Mouse (Mus musculus): ENCODE measurements around the gene Rbpj. TPM values are rescaled to one million over a fixed set of nuclear protein-coding genes. Genes with fewer than 3 reads are reported as not detected.

Rbpj gene
- polyA plus RNA-seq, 1 experiment from 2014 or later, result 49.4 TPM

DNA sequence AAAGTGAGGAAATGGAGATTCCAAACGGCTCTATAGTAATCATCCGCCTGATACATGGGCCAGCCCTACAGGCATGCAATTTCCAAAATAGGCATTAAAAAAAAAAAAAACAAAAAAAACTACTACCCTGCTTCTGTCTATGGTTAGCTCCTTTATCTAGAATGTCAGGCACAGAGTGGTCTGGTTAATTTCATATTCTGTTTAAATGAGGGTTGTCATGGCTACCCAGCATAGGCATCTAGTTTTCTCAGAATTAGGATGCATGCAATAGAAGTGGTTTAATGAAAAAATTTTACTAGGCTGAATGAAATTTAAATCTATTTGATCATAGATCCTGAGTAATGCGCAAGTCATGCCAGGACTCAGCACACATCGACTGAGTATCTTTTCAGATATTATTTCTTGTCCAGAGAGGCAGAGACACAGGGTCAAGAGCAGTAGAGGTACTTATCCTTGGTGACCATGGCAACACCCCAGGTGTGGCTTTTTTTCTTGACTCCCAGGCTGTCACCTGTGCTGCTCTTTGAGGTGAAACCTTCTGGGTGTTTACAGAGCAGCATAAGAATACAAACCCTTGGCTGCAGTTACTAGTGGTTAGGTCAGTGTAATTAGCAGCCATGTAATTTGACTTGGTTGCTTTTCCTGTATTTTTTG lies 49.1 kb downstream of the Rbpj start:
- DNase-seq (ENCODE audit: low spot score) (no peak), ATAC-seq (no peak)
- H3K36me3 ChIP-seq (ENCODE audit: control insufficient read depth, insufficient read depth, low read length), result no peaks in the 10 kb centered on the region
- H3K4me3 ChIP-seq (ENCODE audit: low read depth, low read length), result no peak overlapping the region
- no peak overlapping the region for H3K9ac ChIP-seq (ENCODE audit: low read length)
- peaks cover 5% of the 10 kb centered on the region; the same call in 1 of the 2 replicates for H3K4me1 ChIP-seq (ENCODE audit: control insufficient read depth, insufficient read depth, low read length)
- H3K27ac ChIP-seq (ENCODE audit: low read depth, low read length), result no peak overlapping the region
- 73% methylated on average over 4 of the region's 4 CpGs for WGBS
- H3K4me2 ChIP-seq (ENCODE audit: low read length), result no peak overlapping the region
- H3K9me3 ChIP-seq (replicated peaks; ENCODE audit: control insufficient read depth, low read length), result no peaks in the 10 kb centered on the region
- H3K27me3 ChIP-seq (replicated peaks; ENCODE audit: control insufficient read depth, insufficient read depth, low read length), result no peaks in the 10 kb centered on the region

DNA sequence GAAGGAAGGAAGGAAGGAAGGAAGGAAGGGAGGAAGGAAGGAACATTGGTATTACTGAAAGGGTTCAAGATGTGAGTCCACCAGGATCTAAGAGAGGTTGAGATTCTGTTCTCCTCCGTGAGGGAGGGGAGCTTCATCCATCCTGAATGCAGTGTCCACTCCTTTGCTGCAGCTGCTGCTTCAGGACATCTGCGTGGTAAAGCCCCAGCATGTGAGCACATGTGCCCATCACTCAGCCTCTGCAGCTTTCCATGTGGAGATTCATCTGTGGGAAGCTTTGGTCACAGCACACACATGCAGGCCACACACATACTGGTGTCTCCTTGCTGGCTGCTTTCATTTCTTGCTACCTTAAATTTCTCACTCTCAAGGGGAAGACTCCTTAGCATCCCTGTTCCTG lies 50.5 kb downstream of the Rbpj start:
- H3K4me1 ChIP-seq (ENCODE audit: control insufficient read depth, insufficient read depth, low read length), result peaks cover 8% of the 10 kb centered on the region
- H3K27me3 ChIP-seq (replicated peaks; ENCODE audit: control insufficient read depth, insufficient read depth, low read length), result no peaks in the 10 kb centered on the region
- H3K27ac ChIP-seq (ENCODE audit: low read depth, low read length), result no peak overlapping the region
- ATAC-seq (no peak), DNase-seq (ENCODE audit: low spot score) (no peak)
- no peak overlapping the region for H3K9ac ChIP-seq (ENCODE audit: low read length)
- no peak overlapping the region for H3K4me2 ChIP-seq (ENCODE audit: low read length)
- H3K36me3 ChIP-seq (ENCODE audit: control insufficient read depth, insufficient read depth, low read length), result no peaks in the 10 kb centered on the region
- no peak overlapping the region for H3K4me3 ChIP-seq (ENCODE audit: low read depth, low read length)
- 96% methylated on average over 2 of the region's 2 CpGs for WGBS
- no peaks in the 10 kb centered on the region for H3K9me3 ChIP-seq (replicated peaks; ENCODE audit: control insufficient read depth, low read length)

DNA sequence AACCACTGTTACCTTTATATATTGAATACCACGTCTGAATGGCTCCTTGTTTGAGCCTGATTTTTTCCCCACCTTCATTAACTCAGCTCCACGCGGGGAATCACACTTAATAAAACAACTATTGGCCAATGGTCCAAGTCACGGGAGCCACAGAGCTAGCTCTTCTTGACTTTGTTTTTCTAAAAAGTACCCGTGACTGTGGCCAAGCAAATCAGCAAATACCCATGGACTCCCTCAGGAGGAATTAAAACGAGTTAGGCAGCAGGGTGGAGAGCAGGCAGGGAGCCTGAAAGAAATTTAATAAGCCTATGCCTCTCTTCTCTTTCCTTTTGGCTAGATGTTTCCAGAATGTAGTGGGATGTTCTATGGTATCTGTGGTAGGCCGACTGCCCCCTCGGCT lies 51.9 kb downstream of the Rbpj start:
- WGBS, result 80% methylated on average over 8 of the region's 8 CpGs
- no peaks in the 10 kb centered on the region for H3K27me3 ChIP-seq (replicated peaks; ENCODE audit: control insufficient read depth, insufficient read depth, low read length)

GRCm38 (mm10) chr5:53519131-53519530 lies 53.2 kb downstream of the Rbpj start:
- no peak overlapping the region for H3K4me2 ChIP-seq (ENCODE audit: low read length)
- H3K27me3 ChIP-seq (replicated peaks; ENCODE audit: control insufficient read depth, insufficient read depth, low read length), result no peaks in the 10 kb centered on the region
- no peaks in the 10 kb centered on the region for H3K36me3 ChIP-seq (ENCODE audit: control insufficient read depth, insufficient read depth, low read length)
- no peak overlapping the region for H3K27ac ChIP-seq (ENCODE audit: low read depth, low read length)
- no peaks in the 10 kb centered on the region for H3K9me3 ChIP-seq (replicated peaks; ENCODE audit: control insufficient read depth, low read length)
- ATAC-seq (0 out of 2 replicates have a peak, but pooled peaks have one; percentile 49), DNase-seq (ENCODE audit: low spot score) (no peak)
- H3K9ac ChIP-seq (ENCODE audit: low read length), result no peak overlapping the region
- H3K4me3 ChIP-seq (ENCODE audit: low read depth, low read length), result no peak overlapping the region
- WGBS, result 11% methylated on average over 4 of the region's 4 CpGs
- peaks cover 18% of the 10 kb centered on the region for H3K4me1 ChIP-seq (ENCODE audit: control insufficient read depth, insufficient read depth, low read length)

More for the DNA sequence above, 51.9 kb downstream of the Rbpj start:
- H3K4me1 ChIP-seq (ENCODE audit: control insufficient read depth, insufficient read depth, low read length), result peaks cover 12% of the 10 kb centered on the region
- ATAC-seq, result no peak
- no peak overlapping the region for H3K9ac ChIP-seq (ENCODE audit: low read length)
- no peaks in the 10 kb centered on the region for H3K36me3 ChIP-seq (ENCODE audit: control insufficient read depth, insufficient read depth, low read length)
- H3K27ac ChIP-seq (ENCODE audit: low read depth, low read length), result no peak overlapping the region
- H3K4me2 ChIP-seq (ENCODE audit: low read length), result no peak overlapping the region
- no peak for DNase-seq (ENCODE audit: low spot score)
- no peaks in the 10 kb centered on the region for H3K9me3 ChIP-seq (replicated peaks; ENCODE audit: control insufficient read depth, low read length)
- H3K4me3 ChIP-seq (ENCODE audit: low read depth, low read length), result no peak overlapping the region

DNA sequence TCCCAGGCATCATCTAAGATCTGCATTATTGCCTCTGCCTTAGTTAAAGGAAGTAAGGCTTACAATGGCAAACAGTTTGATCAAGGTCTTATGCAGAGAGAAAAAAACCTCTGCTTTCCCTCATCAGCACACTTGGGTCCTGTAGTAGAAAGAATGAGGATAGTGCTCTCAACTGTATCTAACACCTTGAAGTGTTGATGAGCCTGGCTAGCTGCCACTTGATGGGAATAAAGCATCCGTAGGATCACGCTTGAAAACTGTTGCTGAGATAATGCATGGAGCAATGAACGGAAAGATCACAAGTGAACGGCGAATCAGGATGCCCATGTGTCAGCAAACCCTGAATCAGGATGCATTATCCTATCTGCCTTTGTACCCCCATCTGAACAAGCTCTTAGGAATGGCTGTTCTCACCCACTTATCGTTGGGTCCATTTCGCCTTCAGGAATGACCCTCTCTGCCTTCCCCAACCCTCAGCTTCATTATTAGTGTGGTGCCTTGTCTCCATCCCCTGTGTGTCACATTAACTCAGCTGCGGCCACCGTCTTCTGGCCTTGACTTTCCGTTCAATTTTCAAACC lies 54.1 kb downstream of the Rbpj start:
- WGBS, result 76% methylated on average over 10 of the region's 10 CpGs
- Histone ChIP-seq H3K9me3 (replicated peaks; ENCODE audit: control insufficient read depth, low read length) (no peaks in the 10 kb centered on the region), H3K4me3 (ENCODE audit: low read depth, low read length) (no peak overlapping the region), H3K27ac (ENCODE audit: low read depth, low read length) (no peak overlapping the region), H3K4me1 (ENCODE audit: control insufficient read depth, insufficient read depth, low read length) (peaks cover 20% of the 10 kb centered on the region), H3K9ac (ENCODE audit: low read length) (no peak overlapping the region), H3K27me3 (replicated peaks; ENCODE audit: control insufficient read depth, insufficient read depth, low read length) (no peaks in the 10 kb centered on the region), H3K4me2 (ENCODE audit: low read length) (no peak overlapping the region), H3K36me3 (ENCODE audit: control insufficient read depth, insufficient read depth, low read length) (no peaks in the 10 kb centered on the region)
- ATAC-seq (no peak), DNase-seq (ENCODE audit: low spot score) (no peak)

- no peak overlapping the region for H3K4me2 ChIP-seq (ENCODE audit: low read length)
- WGBS, result 9% methylated on average over 3 of the region's 3 CpGs
- H3K9ac ChIP-seq (ENCODE audit: low read length), result no peak overlapping the region
- peak overlapping the region; percentile 58 for H3K27ac ChIP-seq (ENCODE audit: low read depth, low read length)
- H3K4me3 ChIP-seq (ENCODE audit: low read depth, low read length), result no peak overlapping the region
- ATAC-seq, result peak; percentile 80
- H3K4me1 ChIP-seq (ENCODE audit: control insufficient read depth, insufficient read depth, low read length), result peaks cover 31% of the 10 kb centered on the region
- H3K27me3 ChIP-seq (replicated peaks; ENCODE audit: control insufficient read depth, insufficient read depth, low read length), result no peaks in the 10 kb centered on the region
- no peaks in the 10 kb centered on the region for H3K36me3 ChIP-seq (ENCODE audit: control insufficient read depth, insufficient read depth, low read length)
- H3K9me3 ChIP-seq (replicated peaks; ENCODE audit: control insufficient read depth, low read length), result no peaks in the 10 kb centered on the region
- DNase-seq (ENCODE audit: low spot score), result peak; percentile 91
Observed at GRCm38 (mm10) chr5:53523046-53523445, 57.1 kb downstream of the Rbpj start.

GRCm38 (mm10) chr5:53524162-53524561 lies 58.2 kb downstream of the Rbpj start:
- H3K4me1 ChIP-seq (ENCODE audit: control insufficient read depth, insufficient read depth, low read length), result peaks cover 29% of the 10 kb centered on the region
- H3K36me3 ChIP-seq (ENCODE audit: control insufficient read depth, insufficient read depth, low read length), result no peaks in the 10 kb centered on the region
- DNase-seq (ENCODE audit: low spot score) (no peak), ATAC-seq (no peak)
- no peak overlapping the region for H3K4me2 ChIP-seq (ENCODE audit: low read length)
- H3K9ac ChIP-seq (ENCODE audit: low read length), result no peak overlapping the region
- H3K27ac ChIP-seq (ENCODE audit: low read depth, low read length), result no peak overlapping the region
- no peak overlapping the region for H3K4me3 ChIP-seq (ENCODE audit: low read depth, low read length)
- 90% methylated on average over 7 of the region's 7 CpGs for WGBS
- H3K27me3 ChIP-seq (replicated peaks; ENCODE audit: control insufficient read depth, insufficient read depth, low read length), result no peaks in the 10 kb centered on the region
- no peaks in the 10 kb centered on the region for H3K9me3 ChIP-seq (replicated peaks; ENCODE audit: control insufficient read depth, low read length)

- no peak for DNase-seq (ENCODE audit: low spot score)
- no peak for ATAC-seq
Observed at GRCm38 (mm10) chr5:53524831-53525230, 58.9 kb downstream of the Rbpj start.

GRCm38 (mm10) chr5:53525305-53526069 lies 59.5 kb downstream of the Rbpj start:
- H3K27me3 ChIP-seq (replicated peaks; ENCODE audit: control insufficient read depth, insufficient read depth, low read length), result no peaks in the 10 kb centered on the region
- peak overlapping the region; percentile 33 for H3K4me2 ChIP-seq (ENCODE audit: low read length)
- peaks cover 23% of the 10 kb centered on the region for H3K4me1 ChIP-seq (ENCODE audit: control insufficient read depth, insufficient read depth, low read length)
- H3K9ac ChIP-seq (ENCODE audit: low read length), result peak overlapping the region; percentile 47
- DNase-seq (ENCODE audit: low spot score) (peak; percentile 63), ATAC-seq (peak; percentile 64)
- no peaks in the 10 kb centered on the region for H3K9me3 ChIP-seq (replicated peaks; ENCODE audit: control insufficient read depth, low read length)
- no peaks in the 10 kb centered on the region for H3K36me3 ChIP-seq (ENCODE audit: control insufficient read depth, insufficient read depth, low read length)
- WGBS, result 24% methylated on average over 20 of the region's 20 CpGs
- H3K27ac ChIP-seq (ENCODE audit: low read depth, low read length), result peak overlapping the region; percentile 58
- no peak overlapping the region for H3K4me3 ChIP-seq (ENCODE audit: low read depth, low read length)

More at GRCm38 (mm10) chr5:53524831-53525230, 58.9 kb downstream of the Rbpj start:
- Histone ChIP-seq H3K36me3 (ENCODE audit: control insufficient read depth, insufficient read depth, low read length) (no peaks in the 10 kb centered on the region), H3K9ac (ENCODE audit: low read length) (no peak overlapping the region), H3K27me3 (replicated peaks; ENCODE audit: control insufficient read depth, insufficient read depth, low read length) (no peaks in the 10 kb centered on the region), H3K4me3 (ENCODE audit: low read depth, low read length) (no peak overlapping the region), H3K9me3 (replicated peaks; ENCODE audit: control insufficient read depth, low read length) (no peaks in the 10 kb centered on the region), H3K27ac (ENCODE audit: low read depth, low read length) (no peak overlapping the region), H3K4me1 (ENCODE audit: control insufficient read depth, insufficient read depth, low read length) (peaks cover 29% of the 10 kb centered on the region), H3K4me2 (ENCODE audit: low read length) (no peak overlapping the region)
- WGBS, result 67% methylated on average over 5 of the region's 5 CpGs

Measured in forebrain, embryonic 14.5 days (tissue).